Mouse (Mus musculus): Measurements from ENCODE around the gene Gpr35.

Gene Gpr35

DNA sequence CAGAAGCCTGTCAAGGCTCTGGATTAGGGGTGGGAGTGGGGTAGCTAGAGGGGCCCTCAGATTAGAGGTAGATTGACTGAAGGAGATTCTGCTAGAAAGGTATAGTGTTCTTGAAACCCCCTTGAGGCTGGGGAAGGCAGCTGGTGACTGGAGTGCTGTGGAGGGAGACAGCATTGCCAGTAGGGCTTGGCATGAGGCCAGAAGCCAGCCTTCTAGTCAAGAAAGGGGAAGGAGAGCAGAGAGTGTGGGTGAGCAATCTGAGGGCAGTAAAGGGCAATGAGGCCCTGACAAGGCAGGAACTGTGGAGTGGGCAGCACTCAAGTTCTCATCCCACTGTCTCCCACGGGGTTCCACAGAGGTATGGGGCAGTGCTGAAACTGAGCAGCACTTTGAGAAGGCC is 22.2 kb downstream of the Gpr35 start:
- in situ Hi-C loops (cut with MboI; ENCODE audit: unreplicated experiment in 2 of 2), result loop anchor here in 1 of 2 experiments (25.0 kb wide), 1 partner anchor 1114 kb away; no protein-coding TSS in a partner anchor

DNA sequence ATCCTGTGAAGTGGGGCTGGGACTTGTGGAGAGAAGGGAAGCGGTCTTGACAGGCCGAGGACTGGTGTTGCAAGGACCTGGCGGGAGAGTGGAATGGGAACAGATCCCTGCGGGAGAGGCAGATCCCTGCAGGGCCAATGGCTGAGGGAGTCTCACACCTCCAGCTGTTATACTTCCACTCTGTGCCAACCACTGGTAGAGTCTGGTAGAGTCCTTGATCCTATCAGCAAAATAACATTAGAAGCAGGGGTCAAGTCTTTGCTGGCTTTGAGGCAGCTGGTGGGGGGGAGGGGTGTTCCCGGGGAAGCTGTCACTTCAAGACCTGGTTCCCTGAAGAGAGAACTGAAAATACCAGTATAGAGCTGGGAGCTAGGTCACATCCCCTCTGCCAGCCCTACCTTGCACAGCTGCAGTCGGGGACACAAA is 25.5 kb downstream of the Gpr35 start:
- in situ Hi-C loops (cut with MboI; ENCODE audit: unreplicated experiment in 2 of 2), result no loop called here

DNA sequence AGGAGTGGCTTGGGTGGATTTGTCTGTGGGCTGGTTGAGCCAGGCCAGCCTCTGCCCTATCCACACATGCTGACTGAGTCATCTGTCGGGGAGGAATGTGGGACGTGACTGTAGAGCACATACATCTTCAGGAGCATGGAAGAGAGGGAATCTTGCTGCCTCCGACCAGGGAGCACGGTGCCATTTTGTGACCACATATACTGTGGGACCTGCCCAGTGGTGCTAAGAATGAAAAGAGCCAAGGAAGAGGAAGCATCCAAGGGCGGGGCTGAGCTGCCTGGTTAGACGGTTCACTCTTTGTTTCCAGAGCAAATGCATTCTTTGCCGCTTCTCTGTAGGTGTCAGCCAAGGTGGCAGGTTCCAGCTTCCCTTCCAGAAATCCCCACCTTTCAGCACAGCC is 28.0 kb downstream of the Gpr35 start:
- in situ Hi-C loops (cut with MboI; ENCODE audit: unreplicated experiment in 2 of 2), result no loop called here

DNA sequence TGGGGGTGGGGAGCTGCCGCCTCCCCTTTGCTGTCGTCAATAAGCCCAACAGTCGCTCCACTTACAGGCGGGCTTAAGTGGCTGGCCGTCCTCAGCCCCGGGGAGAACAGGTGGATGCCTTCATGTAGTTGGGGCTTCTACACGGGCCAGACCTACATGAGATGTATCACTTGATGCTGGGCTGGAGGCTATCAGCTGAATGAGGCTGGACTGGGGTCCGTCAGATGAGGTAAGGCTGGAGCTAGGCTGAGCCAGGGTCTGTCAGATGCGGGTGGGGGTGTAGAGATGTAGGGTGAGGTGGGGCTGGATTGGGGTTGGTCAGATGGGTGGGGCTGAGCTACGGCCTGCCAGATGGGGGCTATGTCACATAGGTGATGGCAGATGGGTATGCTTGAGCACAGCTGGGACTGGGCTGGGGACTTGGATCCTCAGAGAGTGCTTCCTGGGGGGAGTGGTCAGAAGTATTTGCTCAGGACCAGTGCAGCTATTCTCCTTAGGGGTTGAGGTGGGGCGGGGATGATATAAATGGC is 28.5 kb downstream of the Gpr35 start:
- in situ Hi-C loops (cut with MboI; ENCODE audit: unreplicated experiment in 2 of 2), result no loop called here

DNA sequence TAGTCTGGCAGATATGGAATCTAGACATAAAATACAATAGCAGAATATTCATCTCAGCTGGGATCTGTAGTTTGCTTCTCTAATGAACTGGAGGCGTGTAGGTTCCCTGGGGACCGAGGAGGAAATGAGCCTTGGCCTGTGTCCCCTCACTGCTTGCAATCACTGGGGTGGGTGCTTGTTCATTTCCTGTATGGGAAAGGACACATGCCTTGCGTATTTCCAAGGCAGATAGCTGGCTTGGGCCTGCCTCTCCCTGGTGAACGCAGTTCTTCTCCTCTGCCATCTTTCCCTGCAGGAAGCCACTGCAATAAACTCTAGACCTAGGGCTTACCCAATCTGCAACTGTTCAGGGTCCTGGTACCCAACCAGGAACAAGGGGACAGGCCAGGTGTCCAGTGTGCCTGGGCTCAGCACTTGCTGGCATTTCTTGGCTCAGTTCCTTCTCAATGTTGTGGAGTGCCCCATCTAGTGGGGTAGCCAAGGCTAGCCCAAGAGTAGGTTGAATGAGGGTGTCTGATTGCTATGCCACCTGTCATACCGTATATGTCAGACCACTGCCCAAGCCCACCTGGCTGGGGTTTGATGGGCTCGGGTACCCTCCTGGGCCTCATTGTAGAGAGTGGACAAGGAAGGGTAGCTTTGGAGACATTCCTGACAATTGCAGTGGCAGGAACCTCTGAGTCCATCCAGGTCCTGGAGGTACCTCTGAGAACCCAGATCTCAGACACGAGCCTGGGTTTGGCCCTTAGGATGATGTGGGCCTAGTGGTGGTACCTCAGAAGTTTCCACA is 30.6 kb downstream of the Gpr35 start:
- in situ Hi-C loops (cut with MboI; ENCODE audit: unreplicated experiment in 2 of 2), result no loop called here

DNA sequence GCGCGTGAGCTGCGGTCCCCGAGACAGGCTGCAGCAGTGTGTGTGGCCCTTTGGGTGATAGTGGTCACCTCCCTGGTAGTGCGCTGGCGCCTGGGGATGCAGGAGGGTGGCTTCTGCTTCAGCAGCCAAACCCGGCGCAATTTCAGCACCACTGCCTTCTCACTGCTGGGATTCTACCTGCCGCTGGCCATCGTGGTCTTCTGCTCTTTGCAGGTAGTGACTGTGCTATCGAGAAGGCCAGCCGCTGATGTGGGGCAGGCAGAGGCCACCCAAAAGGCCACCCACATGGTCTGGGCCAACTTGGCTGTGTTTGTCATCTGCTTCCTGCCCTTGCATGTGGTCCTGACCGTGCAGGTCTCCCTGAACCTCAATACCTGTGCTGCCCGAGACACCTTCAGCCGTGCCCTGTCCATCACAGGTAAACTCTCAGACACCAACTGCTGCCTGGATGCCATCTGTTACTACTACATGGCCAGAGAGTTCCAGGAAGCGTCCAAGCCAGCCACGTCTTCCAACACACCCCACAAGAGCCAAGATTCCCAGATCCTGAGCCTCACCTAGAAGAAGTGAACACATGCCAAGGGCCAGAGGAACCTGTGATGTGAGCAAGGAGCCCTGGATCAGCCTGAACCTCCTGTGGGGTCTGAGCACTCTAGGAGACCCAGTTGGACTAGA is 32.4 kb downstream of the Gpr35 start:
- in situ Hi-C loops (cut with MboI; ENCODE audit: unreplicated experiment in 2 of 2), result no loop called here

DNA sequence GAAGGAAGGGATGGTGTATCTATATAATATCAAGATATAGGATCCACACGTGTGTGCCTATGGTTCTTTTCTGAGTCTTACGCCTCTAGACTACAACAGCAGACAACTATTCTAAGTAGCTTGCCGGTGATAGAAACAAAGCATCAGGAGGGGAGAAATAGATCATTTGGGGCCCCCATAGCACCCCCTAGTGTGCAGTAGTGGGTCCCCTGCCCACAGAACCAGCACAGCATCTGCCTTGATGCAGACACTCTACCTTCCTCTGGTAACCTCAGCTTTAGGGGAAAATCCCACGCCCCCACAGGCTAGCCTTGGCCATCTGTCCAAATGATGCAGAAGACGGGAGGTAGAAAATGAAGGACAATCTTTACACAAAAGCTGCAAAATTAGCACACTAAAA is 34.3 kb downstream of the Gpr35 start:
- in situ Hi-C loops (cut with MboI; ENCODE audit: unreplicated experiment in 2 of 2), result no loop called here

DNA sequence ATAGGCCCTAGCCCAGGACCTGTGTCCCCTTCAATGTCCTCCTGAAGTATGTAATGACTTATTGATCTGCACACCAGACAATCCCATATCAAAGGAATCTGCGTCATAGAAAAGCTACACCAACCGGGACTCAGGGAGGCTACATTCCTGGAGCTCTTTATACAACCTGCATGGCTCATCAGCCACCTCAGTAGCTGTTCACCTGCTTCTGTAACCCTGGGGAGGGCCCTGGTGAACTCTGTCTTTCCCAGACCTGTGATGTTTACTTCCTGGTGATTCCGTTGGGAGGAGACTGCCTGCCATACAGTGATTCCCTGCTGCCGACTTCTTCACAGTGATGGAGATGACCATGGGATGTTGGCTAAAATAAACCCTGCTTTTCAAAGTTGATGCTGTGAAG is 38.2 kb downstream of the Gpr35 start:
- in situ Hi-C loops (cut with MboI; ENCODE audit: unreplicated experiment in 2 of 2), result no loop called here

DNA sequence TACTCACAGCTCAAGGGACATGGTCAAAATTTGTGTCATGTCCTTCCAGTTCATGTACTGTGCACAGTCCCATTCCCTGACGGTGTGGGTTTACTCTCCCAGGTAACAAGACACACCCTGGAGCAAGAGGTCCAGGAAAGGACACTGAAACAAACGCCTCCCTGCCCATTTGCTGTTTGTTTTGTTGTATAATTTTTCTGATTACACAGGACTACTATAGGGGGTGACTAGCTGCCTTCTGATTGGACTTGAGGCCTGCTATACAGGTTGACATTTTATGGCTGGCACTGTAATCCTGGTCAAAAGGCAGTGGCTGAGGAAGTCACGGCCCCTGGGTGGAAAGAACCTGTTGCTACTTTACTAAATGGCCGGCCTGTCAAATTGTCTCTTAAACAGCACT is 39.2 kb downstream of the Gpr35 start:
- in situ Hi-C loops (cut with MboI; ENCODE audit: unreplicated experiment in 2 of 2), result no loop called here

DNA sequence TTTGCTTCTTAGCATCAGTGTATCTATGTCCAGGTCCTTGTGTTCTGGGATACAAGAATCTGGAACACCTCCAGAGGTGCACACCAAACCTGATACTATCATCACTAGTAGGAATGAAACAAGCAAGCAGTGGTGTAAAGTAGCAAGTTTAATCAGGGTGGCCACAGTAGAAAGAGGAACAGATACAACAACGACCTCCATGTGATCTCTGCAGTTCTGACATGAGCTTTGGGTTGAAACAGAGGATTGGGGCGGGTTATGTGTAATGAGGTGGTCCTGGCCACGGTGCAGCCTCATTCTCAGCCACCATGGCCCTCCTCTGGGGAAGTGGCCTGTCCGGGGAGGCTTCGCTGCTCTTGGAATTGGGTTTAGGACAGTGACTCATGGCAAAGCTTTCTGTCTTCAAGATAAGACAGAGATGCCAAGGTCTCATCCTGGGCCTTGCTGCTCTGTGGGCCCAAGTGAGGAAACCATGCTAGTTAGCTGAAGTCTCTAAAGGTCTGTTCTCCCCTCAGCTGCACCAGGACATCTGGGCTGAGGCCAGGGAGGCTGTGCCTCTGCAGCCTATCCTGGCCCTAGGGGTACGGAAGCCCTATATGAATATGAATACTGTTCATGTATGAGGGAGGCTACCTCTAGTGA is 41.7 kb downstream of the Gpr35 start:
- in situ Hi-C loops (cut with MboI; ENCODE audit: unreplicated experiment in 2 of 2), result no loop called here

DNA sequence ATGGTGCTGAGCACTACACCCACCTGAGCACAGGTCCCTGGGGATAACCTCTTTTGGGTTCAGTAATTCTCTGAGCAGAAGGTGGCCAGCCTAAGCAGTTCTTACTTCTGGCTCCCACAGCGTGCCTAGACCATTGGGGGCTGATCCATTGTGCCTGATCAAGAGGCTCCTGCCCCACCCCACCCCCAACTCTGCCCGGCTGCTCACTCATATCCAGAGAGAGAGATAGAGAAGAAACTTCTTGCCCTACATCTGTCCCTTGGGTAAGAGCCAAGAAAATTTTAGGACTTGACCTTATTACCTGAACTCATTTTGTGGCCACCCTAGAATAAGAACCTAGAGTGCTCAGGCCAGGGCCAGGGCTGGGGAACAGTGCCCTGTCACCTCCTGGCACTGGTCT is 42.2 kb downstream of the Gpr35 start:
- in situ Hi-C loops (cut with MboI; ENCODE audit: unreplicated experiment in 2 of 2), result no loop called here

DNA sequence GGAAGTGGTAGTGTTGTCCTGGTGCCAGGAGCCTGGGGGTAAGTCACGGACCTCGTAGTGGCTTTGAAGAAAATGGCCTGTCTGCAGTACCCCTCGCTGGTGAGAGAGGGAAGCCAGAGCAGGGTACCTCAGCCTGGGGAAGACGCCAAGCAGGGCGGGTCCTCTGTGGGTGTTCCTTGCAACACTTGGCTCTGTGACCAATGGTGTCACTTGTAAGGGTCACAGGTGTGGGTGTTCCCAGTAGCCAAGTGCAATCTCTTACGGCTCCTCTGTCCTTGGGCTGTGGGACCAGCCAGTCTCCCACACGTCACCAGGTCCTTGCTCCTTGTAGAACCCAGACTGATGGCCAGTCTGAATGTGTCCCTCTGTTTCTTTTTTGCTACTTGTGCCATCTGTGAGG is 55.4 kb downstream of the Gpr35 start, which contains the start of gene Aqp12:
TSS of gene Aqp12 (plus strand) at position 274 of the 400 bp plus-strand sequence.
- in situ Hi-C loops (cut with MboI; ENCODE audit: unreplicated experiment in 2 of 2), result loop anchor here in 1 of 2 experiments (25.0 kb wide), 1 partner anchor 506 kb away; the partner anchor contains the start of gene Farp2

DNA sequence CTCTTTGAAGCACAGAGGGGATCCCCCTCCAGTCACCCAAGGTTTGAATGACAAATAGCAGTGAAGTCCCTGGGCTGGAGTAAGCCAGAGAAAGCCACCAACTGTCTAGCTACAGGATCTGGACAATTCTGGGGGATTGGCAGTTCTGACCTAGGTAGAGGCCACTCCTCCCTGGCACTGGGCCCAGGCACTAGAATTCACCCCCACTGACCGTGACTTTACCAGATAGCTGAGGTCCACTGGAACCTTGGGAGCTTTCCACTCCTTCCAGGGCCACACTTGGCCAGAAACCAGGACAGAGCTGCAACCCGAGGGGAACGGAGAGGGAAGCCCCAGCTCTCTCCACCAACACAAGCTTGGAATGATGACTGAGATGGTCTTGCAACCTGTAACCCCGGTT is 58.5 kb downstream of the Gpr35 start:
- in situ Hi-C loops (cut with MboI; ENCODE audit: unreplicated experiment in 2 of 2), result loop anchor here in 1 of 2 experiments (25.0 kb wide), 1 partner anchor 503 kb away; the partner anchor contains the start of gene Farp2

DNA sequence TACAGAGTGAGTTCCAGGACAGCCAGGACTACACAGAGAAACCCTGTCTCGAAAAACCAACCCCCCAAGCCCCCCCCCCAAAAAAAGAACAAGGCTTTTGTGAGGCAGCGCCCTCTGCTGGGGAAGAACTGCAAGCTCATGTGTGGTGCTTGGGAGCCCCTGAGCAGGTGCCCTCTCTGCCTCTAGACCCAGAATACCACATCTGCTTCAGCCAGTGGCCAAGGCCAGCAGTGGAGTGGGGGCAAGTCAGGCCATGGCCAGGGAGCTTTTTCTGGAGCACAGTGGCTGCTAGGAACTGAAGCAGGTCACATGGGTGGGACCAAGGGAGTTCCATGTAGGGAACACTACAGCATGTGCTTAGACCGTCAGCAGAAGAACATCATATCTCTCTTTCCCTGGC is 60.1 kb downstream of the Gpr35 start:
- in situ Hi-C loops (cut with MboI; ENCODE audit: unreplicated experiment in 2 of 2), result loop anchor here in 1 of 2 experiments (10.0 to 25.0 kb wide), 2 partner anchors 56 to 502 kb away; partner anchors contain the start of genes Farp2 and Gpr35

DNA sequence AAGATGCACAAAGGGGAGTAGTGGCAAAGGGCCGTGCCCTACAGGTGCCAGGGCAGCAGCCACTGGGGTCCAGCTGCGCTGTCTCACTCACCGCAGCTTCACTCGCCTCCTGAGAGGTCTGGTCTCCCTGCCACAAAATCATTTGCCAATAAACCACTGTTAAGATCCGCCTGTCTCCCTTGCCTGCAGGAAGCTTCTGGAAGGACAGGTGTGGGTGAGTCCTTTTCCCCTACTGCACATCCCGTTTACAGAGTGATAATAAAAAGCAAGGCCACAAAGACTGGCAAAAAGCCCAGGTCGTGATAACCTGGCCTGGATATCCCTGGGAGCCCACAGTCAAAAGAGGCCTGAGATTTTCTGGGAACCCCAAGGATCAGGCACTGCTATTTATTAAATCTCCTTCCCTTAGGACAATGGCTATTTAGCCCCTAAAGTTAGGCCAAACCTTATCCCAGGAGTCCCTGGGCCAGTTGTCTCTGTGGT is 61.5 kb downstream of the Gpr35 start:
- in situ Hi-C loops (cut with MboI; ENCODE audit: unreplicated experiment in 2 of 2), result loop anchor here in 1 of 2 experiments (10.0 to 25.0 kb wide), 2 partner anchors 57 to 500 kb away; partner anchors contain the start of genes Farp2 and Gpr35

DNA sequence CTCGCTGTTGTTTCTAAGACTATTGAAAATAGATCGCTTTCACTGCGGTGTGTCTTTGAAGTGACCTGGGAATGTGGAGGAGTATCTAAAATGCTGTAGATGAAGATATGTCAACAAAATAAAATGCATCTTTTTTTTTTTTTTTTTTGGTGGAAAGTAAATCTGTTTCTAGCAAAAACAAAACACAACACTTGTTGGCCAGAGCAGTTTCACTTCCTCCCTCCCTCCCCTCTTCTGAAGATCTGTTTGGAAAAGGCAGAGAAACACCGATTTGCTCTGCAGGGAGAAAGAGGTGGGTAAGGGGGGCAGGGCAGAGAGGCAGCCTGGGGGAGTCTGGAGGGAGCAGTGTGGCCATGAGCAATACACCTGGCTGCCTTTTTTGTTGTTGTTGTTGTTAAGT is 62.7 kb downstream of the Gpr35 start:
- in situ Hi-C loops (cut with MboI; ENCODE audit: unreplicated experiment in 2 of 2), result loop anchor here in 1 of 2 experiments (10.0 to 25.0 kb wide), 2 partner anchors 59 to 499 kb away; partner anchors contain the start of genes Farp2 and Gpr35

DNA sequence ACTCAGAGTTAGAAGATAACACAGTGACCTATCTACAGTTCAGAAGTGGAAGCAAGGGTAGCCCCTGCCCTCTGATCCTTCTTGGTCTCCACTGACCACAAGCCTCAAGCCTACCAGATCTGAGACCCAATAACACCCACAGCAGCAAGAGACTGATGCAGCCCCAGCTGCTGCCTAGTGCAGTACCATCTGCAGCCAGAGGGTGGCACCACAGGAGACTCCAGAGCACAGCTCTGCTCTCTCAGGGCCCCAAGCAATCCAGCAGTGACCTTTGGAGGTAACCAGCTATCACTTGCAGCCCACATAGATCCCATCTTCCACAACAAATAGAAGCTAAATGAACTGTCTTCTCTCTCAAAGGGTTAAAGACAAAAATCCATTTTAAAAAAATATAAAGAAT is 63.8 kb downstream of the Gpr35 start:
- in situ Hi-C loops (cut with MboI; ENCODE audit: unreplicated experiment in 2 of 2), result loop anchor here in 1 of 2 experiments (10.0 to 25.0 kb wide), 2 partner anchors 60 to 498 kb away; partner anchors contain the start of genes Farp2 and Gpr35

DNA sequence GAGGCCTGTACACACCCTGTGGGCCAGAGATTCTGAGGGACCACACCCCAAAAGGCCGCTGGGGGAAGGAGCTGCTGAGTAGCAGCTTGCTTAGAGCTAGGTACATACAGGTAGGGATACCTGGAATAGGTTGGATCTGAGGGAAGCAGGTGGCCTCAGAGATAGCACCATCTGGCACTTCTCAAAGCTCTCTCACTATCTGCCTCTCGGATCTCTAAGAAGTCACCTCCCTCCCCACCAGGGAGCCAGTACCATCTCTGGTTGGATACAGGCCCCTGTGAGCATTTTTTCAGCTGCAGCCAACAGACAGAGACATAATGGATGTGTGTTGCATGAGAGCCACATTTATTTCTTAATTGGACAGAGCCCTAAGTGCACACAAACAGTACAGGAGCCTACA is 64.5 kb downstream of the Gpr35 start:
- in situ Hi-C loops (cut with MboI; ENCODE audit: unreplicated experiment in 2 of 2), result loop anchor here in 1 of 2 experiments (10.0 to 25.0 kb wide), 2 partner anchors 60 to 497 kb away; partner anchors contain the start of genes Farp2 and Gpr35

DNA sequence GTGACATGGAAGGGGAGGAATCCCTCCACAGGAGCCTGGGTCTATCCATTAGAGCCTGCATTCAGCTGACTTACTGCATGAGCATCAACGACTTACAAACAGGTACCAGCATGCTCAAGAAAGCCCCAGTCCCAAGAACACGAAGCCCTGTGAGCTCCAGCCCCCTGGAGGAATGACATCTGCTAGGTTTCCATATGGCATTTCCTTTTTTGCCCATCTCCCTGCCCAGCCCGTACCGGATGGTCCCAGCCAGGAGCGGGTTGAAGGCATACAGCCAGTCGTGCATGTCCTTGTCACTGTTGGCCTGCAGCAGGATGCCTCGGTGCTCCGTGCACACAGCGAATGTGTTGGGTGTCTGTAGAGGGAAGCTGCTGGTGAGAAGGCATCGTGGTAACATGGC is 68.1 kb downstream of the Gpr35 start:
- in situ Hi-C loops (cut with MboI; ENCODE audit: unreplicated experiment in 2 of 2), result loop anchor here in 1 of 2 experiments (10.0 to 25.0 kb wide), 2 partner anchors 64 to 494 kb away; partner anchors contain the start of genes Farp2 and Gpr35

DNA sequence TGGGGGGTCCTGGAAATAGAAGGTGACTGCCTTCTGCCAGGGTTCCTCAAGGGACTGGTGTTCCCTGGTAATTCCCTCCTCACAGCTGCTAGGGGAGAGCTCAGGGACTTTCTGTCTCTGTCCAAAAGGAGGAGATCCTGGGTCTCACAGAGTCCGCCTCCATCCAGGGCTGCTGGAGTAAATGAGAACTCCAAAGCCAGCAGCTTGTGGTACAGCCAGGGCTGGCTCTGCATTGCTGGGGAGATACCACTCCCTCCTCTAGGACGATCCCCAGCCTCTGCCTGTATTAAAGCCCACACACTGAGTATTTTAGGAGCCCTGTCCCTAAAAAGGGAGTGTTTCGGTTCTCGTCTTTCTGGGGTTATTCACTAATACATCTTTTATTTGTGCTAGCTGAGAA is 69.9 kb downstream of the Gpr35 start:
- in situ Hi-C loops (cut with MboI; ENCODE audit: unreplicated experiment in 2 of 2), result loop anchor here in 1 of 2 experiments (25.0 kb wide), 1 partner anchor 492 kb away; the partner anchor contains the start of gene Farp2
